Mouse (Mus musculus) bone marrow macrophage, adult 2 months (primary cell): Measurements from ENCODE around the gene Tomm34.

Experiments
- CTCF ChIP-seq: IDR thresholded peaks from 2 replicates; pipeline ENCODE4 v1.5.1; 2012; ENCODE audit warnings: low read depth, mild to moderate bottlenecking, low read length, moderate library complexity
- POLR2A ChIP-seq: IDR thresholded peaks from 2 replicates; pipeline ENCODE4 v1.6.1; 2012; ENCODE audit warnings: mild to moderate bottlenecking, low read depth, low read length, borderline replicate concordance

GRCm38 (mm10) chr2:164089508-164089907 lies 18.5 kb upstream of the Tomm34 start:
- TF ChIP-seq CTCF (no peak), POLR2A (no peak)
